Mouse (Mus musculus): Measurements from ENCODE around the gene Slc26a5. TPM values are rescaled to one million over a fixed set of nuclear protein-coding genes. Genes with fewer than 3 reads are reported as not detected.

Slc26a5 gene
- total RNA-seq, 2 experiments from 2014 or later = 0.18 to 0.69 TPM

Other genes starting within 250 kb of the Slc26a5 start
- gene Fbxl13, start 220.0 kb downstream of the Slc26a5 start, total RNA-seq (2021) = under 1 TPM; 0.16 to 0.30 TPM
- 10 to 100 TPM; 19.4 to 20.6 TPM for gene Armc10, start 219.8 kb downstream of the Slc26a5 start, total RNA-seq (2021)
- 10 to 100 TPM; 13.3 to 14.3 TPM for gene Napepld, start 164.2 kb downstream of the Slc26a5 start, total RNA-seq (2021)
- 10 to 100 TPM; 68.0 to 71.4 TPM for gene Pmpcb, start 128.5 kb downstream of the Slc26a5 start, total RNA-seq (2021)
- gene Dnajc2, start 80.4 kb downstream of the Slc26a5 start, total RNA-seq (2021) = 10 to 100 TPM; 29.6 to 34.9 TPM
- 100 to 1,000 TPM; 108 to 118 TPM for gene Psmc2, start 80.3 kb downstream of the Slc26a5 start, total RNA-seq (2021)